Mouse (Mus musculus): ENCODE results near the gene Marcks.

Gene Marcks

DNA sequence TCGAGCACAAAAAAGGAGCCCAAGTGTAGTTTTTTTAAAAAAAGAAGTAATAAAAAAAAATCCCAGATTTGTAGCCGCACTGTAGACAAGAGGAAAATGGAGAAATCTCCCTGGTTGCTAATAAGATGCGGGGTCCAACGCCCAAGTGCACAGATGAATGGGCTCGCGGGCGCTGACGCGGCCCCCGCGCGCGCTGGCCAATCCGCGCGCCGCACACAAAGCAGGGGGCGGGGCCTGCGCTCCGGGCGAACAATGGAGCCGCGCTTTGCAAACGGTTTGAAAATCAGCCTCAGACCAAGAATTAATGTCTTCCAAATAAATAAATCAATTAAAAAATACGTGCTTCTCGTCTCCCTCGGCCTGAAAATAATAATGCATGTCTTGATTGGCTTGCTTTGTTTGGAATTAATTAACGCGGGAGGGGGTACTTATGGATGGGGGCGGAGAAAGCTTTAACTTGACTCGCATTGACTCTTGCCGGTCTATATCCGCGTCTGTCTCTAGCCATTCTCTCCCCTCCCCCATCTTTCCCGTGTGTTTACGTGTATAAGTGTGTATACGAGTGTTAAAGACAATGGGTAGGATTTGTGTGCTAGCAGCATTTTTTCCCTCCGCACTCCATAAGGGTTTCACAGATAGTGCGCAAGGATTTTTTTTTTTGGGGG, at the start of gene Marcks:
Gene Marcks, minus strand, starts transcription at position 143 of the 665 bp plus-strand sequence.
- WGBS = under 1% methylated on average over 39 of the region's 39 CpGs

DNA sequence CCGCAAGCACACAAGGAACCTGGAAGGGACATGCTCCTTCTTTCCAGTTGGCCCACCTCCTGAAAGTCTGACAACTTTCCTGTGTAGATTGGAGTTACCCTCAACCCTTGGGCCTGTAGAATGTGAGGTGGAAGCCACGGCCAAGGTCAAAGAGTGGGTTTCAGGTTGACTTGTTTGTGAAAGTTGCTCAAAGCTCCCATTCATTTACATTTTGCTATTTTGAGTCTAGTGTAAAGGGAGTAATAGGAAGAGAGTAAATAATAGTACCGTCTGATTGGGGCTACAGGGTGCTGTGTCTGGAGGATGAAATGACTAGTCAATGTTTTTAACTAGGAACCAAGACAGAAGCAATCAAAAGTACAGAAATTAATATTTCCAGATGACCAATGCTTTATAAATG, 38.4 kb upstream of the Marcks start:
- WGBS = 97% methylated on average over 3 of the region's 3 CpGs

DNA sequence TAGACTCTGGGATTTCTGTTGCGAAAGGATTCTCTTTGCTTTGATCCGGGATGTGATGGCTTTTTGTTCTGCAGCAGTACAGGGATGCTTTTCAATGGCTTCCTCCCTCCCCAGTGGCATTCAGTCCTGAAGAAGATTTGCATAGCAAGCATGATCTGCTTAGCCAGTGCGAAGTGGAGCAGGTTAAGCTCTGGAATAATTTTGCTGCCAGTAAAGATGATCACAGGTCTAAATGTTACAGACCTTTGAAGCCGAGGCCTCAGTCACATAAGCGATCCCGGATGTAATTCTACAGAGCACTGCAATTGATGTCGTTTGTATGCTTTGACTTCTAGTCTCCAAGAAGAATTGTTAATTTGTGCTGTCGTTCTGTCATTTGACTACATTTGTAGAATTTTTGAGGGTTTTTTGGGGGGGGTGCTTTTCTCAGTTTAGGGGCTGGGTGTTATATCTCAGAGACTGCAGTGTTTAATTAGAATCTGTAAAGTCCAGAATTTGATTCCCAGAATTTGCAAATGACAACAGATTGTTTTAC, 33.8 kb upstream of the Marcks start:
- 67% methylated on average over 8 of the region's 8 CpGs for WGBS

GRCm38 (mm10) chr10:37171711-37172415, 33.1 kb upstream of the Marcks start:
- 70% methylated on average over 3 of the region's 3 CpGs for WGBS

- 84% methylated on average over 4 of the region's 4 CpGs for WGBS
Measured at GRCm38 (mm10) chr10:37170878-37171277, 32.2 kb upstream of the Marcks start.

DNA sequence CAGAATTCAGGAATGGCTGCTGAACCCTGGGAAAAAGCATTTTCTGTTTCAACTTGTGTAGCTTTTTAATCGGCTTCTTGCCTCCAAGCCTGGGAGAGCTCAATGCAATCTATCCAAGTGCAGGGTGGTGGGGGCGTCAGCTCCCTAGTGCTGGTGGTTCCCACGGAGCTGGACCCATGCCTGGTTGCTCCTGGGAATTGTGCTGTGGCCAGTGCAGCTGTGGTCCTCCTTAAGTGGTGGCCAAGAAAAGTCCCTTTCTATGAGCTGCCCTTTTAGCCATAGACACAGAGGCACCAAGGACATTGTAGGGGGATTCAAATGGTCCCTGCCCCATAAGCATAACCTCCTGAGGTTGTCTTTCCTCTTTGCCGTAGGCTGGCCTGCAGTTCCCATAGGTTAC, 31.7 kb upstream of the Marcks start:
- 70% methylated on average over 4 of the region's 4 CpGs for WGBS

GRCm38 (mm10) chr10:37167527-37167926, 28.8 kb upstream of the Marcks start:
- WGBS = 86% methylated on average over 2 of the region's 2 CpGs

- 94% methylated on average over 3 of the region's 3 CpGs for WGBS
Measured at GRCm38 (mm10) chr10:37159731-37160130, 21.0 kb upstream of the Marcks start.

- 82% methylated on average over 5 of the region's 5 CpGs for WGBS
Measured at GRCm38 (mm10) chr10:37157156-37157555, 18.4 kb upstream of the Marcks start.

DNA sequence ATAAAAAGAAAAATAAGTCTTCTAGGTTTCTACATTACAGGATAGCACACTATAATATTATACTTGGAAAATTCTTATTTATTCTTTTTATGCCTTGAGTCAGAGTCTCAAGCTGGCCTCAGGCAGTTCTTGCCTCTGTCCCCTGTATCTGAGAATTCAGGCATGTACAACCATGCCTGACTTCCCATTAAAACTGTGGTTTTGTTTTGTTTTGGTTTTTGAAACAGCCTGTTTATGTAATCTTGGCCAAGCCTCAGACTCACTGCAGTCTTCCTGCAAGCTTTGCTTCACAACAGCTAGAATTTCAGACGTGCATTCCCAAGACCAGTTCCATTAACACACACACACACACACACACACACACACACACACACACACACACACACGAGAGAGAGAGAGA, 16.4 kb upstream of the Marcks start:
- 40% methylated on average over 1 of the region's 2 CpGs for WGBS

- 80% methylated on average over 7 of the region's 7 CpGs for WGBS
Measured at GRCm38 (mm10) chr10:37151539-37152271, 13.0 kb upstream of the Marcks start.

- WGBS = 84% methylated on average over 3 of the region's 3 CpGs
Measured at GRCm38 (mm10) chr10:37148016-37148415, 9.3 kb upstream of the Marcks start.

DNA sequence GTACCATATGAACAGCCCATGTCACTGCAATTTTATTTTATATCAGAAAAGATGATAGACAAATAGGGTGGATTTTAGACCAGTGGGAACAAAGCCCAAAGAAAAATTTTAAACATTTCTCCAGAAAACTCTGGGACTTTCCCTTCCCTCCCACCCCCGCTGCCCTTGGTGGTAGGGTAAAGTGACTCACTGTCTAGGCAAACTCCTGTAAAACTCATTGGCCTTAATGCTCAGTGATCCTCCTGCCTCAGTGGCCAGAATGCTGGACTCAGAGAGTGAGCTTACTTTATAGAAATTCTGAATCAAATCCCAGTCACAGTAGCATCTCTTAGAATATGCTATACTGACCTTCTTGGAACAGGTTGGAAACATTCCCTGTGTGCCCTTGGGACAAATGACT, 6.7 kb upstream of the Marcks start:
- WGBS = 88% methylated on average over 1 of the region's 1 CpGs

DNA sequence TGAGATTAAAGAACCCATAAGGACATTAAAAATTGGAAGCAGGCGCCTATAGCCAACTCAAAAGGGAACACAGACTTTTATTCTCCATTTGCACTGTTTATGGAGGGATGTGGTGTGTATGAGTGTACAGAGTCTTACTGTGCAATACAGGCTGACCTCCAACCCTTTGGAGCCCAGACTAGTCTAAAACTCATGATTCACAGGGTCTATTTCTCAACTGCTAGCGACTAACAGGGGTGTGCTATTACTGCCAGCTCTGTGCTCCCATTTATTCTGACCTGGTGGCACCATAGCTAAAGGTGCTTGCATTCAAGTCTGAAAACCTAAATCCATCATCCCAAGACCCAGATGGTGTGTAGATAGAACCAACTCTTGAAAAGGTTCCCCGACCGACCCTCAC, 2.9 kb upstream of the Marcks start:
- 71% methylated on average over 4 of the region's 4 CpGs for WGBS

GRCm38 (mm10) chr10:37140736-37141451, 2.2 kb upstream of the Marcks start:
- 2% methylated on average over 46 of the region's 47 CpGs for WGBS

DNA sequence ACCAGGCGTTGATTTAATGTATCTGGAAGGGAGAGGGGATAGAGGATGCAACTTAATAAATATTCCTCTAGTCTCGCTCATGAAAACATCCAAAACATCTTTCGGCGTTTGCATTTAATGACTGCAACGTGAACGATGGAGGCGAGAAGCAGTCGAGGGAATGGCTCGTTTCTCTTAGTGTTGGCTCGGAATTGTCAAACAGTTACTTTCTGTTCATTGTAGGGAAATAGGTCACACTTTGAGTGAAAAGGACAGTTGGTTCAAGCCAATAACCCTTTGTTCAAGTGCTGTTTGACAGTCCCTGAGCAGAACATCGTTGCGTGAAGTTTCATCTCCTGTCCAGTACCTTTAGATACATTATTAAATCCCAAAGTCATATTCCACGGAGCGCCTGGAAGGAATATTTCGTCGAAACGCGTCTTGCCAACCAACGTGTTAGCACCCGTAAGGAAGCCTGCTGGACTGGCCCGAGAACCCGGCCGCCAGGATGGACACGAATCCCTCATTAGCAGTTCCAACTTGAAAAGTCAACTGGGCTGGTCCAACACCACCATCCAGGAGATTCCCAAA, 1.5 kb upstream of the Marcks start:
- WGBS = under 1% methylated on average over 24 of the region's 24 CpGs

GRCm38 (mm10) chr10:37139443-37140165, 884 bp upstream of the Marcks start:
- WGBS = under 1% methylated on average over 26 of the region's 26 CpGs

- under 1% methylated on average over 26 of the region's 26 CpGs for WGBS
Measured at GRCm38 (mm10) chr10:37138311-37138731, 399 bp downstream of the Marcks start.

DNA sequence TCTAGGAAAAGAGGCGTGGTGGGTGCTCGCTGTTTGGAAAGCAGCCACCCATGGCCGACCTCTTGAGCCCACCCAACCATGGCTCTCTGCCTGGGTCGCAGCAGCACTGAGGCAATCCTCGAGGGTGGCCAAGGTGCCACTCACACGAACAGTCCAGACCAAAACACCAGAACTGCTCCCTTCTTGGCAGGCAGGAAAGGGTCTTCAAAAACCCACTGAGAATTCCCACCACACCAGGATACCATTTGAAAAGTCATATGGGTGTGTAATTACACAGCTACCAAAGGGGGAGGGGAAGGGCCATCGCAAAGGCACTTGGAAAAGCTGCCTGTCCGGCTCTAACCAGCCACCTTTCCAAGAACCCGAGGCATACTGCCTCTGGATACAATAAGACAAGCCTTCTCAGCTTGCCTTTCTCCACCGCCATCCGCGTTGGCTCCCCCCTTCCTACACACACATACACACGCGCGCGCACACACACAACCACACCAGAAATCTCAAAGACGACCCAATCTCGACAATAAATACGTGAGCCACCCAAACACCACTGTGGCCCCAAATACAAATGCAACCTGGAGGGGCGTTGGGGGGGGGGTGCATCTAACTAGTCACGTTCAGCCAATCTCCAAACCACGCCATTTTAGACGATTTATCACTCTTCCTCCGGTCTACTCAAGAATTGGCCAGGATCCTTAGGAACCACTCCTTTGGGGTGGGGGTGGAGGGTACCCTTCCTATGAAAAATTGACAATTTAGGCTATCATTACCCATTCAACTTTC, 999 bp downstream of the Marcks start:
- under 1% methylated on average over 24 of the region's 24 CpGs for WGBS

DNA sequence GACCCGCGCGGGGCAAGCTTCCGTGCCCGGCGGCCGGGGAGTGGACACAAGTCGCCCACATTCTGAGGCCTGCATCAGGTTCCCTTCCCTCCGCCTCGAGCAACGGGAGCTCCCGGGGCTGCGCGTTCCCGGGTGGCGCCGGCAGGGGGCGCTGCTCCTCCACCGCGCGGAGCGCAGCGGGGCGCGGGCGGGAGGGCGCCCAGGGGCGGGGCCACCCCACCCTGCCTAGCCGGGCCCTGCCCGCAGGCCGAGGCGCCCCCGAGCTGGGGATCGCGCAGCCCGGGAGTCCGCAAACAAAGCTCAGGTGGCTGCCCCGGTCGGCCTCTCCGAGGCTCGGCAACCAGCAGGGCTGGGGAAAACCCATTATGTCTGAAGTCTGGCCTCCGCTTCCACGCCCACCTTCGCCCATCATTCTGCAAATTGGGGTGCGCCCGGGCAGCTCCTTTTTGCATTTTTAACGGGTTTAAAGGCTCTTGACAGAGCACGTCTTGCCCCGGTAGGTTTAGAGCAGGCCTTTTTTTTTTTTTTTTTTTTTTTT, 1.7 kb downstream of the Marcks start:
- WGBS = under 1% methylated on average over 48 of the region's 49 CpGs

All from cerebral cortex, adult 2 months (tissue).